Mouse (Mus musculus): ENCODE data around the gene Nms.

DNA sequence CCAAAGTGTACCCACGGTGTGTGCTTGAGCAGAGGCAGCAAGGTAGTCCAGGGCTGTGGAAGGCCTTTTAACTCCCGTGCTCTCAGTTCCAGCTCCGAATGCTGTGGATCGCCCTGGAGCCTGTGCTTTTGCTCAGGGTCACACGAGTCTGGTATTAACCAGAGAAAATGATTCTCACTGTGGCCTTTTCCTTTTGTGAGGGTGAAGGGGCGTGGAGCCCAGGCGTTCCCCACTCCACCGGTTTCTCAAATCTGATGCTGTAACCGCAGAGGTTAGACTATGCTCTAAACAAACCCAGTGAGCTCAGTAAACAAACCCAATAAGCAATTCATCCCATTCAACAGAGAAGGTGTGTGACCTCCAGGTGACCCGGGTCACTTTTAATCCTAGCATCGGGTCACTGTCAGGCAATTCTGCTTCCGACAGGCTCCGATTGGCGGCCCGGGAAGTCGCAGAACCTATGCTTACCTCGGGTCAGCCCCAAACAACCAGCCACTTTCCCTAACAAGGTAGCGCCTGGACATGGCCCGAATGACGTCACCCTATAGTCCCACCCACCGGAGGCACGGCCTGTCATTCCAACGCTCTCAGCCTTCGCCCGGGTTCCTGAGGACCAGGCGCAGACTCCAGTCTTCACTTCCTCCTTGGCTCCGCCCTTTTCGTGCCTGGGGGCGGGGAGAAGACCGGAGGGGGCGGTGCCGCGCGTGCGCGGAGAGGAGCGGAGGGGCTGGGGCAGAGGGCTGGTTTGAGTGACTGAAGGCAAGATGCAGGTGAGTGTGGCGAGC lies 48.3 kb downstream of the Nms start:
- TF ChIP-seq CTCF (IDR thresholded peaks at IDR 0.05; ENCODE audit: control insufficient read depth, insufficient read depth, low read length) = no peak
- TF ChIP-seq POLR2A (IDR thresholded peaks at IDR 0.05; ENCODE audit: borderline replicate concordance, control insufficient read depth, low read depth, low read length) = peak; percentile 59; the same call in 1 of the 2 replicates

Data from bone marrow, adult 2 months (tissue).